Mouse (Mus musculus) G1E (cell line): ENCODE data around the gene Pipox.

Source experiments
- CTCF ChIP-seq: IDR thresholded peaks from 2 replicates; pipeline ENCODE4 v1.5.1; 2012; ENCODE audit warnings: low read depth, low read length, inconsistent platforms, mixed read lengths
- GATA2 ChIP-seq: IDR thresholded peaks from 2 replicates; pipeline ENCODE4 v1.6.1; 2012; ENCODE audit warnings: low read depth, low read length, inconsistent platforms, borderline replicate concordance
- POLR2AphosphoS5 ChIP-seq: IDR thresholded peaks from 2 replicates; pipeline ENCODE4 v1.6.1; 2012; ENCODE audit warnings: low read depth, low read length, inconsistent platforms; ENCODE audit not compliant: insufficient replicate concordance

DNA sequence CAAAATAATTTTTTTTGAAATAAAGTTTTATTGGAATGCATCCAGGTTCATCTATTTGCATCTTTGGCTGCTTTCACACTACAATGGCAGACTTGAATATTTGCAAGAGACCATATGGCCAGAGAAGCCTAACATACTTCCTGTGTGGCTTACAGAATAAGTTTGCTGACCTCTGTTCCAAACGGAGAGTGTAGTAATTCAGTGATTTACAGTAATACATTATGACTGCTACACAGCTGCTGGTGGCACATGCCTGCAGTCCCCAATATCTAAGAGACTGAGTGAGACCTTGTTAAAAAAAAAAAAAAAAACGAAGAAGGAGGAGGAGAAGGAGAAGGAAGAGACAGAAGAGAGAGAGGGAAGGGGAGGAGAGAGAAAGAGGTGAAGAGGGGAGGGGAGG, 4.4 kb downstream of the Pipox start:
- no peak for TF ChIP-seq CTCF
- TF ChIP-seq POLR2AphosphoS5, result no peak
- TF ChIP-seq GATA2, result no peak
